Mouse (Mus musculus) heart, postnatal 14 days (tissue): ENCODE results near the gene Plekhh2. TPM values are rescaled to one million over a fixed set of nuclear protein-coding genes. Genes with fewer than 3 reads are reported as not detected.

Experiments used
- DNase-seq, 2 experiments: peaks; one replicate each; pipeline ENCODE4 v3.0.0; 2021 to 2022
- intact Hi-C: fragments of 180-260 bp; cut with DNase I; formaldehyde crosslinking; loops from one replicate; pipeline ENCODE4 v1.15.1; 2025
- total RNA-seq, 2 experiments: library from RNA; stranded (reverse); gene quantifications; 2 replicates each; pipeline ENCODE4 v1.2.3; 2021

The Plekhh2 gene
- total RNA-seq, 2 experiments from 2014 or later = 4.9 to 6.3 TPM

DNA sequence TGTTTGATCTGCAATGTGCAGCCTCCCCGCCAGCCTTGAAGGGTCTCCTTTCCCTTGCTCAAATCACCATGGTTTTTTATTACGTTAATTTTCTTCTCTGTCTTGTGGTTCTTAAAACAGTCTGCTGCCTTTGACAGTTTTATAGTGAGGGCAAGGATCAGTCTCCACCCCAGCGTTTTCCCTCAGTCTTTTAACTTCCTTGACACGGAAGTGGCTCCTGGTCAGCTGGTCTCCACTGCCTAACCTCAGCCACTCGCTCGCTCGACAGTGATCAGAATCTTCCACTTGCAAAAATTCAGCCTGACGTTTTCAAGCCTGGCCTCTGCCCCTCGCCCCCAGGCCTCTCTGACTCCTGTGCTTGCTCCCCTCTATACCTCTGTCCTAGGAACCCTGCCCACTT, 154.0 kb downstream of the Plekhh2 start:
- no peak for DNase-seq
- intact Hi-C loops = no loop called here

DNA sequence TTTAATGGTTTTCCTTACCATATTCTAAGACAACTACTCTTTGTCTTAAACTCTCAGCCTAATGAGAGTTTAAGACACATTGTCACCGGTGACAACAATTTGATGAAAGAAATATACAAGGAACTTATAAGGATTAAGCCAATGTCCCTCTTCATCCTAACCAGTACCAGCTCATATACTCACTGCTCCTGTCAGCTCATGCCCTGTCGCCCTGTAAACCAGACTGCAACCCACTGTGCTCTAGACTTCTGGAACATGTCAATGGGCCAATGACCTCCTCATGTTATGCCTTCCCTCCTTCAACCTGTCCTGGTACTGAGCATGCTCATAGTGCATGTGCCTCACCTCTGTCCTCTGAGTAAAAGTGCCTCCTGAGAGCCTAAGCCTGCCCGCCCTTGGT, 156.2 kb downstream of the Plekhh2 start:
- intact Hi-C loops = no loop called here
- DNase-seq = no peak

Other genes with a start within 250 kb of the Plekhh2 start
- gene Thada, start 45.7 kb upstream of the Plekhh2 start, total RNA-seq = 10 to 100 TPM in 1 of 2 experiments, 1 to 10 TPM in 1; 9.1 to 10.1 TPM
- gene Dync2li1, start 114.6 kb downstream of the Plekhh2 start, total RNA-seq = 1 to 10 TPM; 2.8 to 4.7 TPM
- gene Abcg8, start 164.4 kb downstream of the Plekhh2 start, total RNA-seq = not detected
- gene Abcg5, start 171.1 kb downstream of the Plekhh2 start, total RNA-seq = not detected